Mouse (Mus musculus): ENCODE measurements around the gene Anxa2.

DNA sequence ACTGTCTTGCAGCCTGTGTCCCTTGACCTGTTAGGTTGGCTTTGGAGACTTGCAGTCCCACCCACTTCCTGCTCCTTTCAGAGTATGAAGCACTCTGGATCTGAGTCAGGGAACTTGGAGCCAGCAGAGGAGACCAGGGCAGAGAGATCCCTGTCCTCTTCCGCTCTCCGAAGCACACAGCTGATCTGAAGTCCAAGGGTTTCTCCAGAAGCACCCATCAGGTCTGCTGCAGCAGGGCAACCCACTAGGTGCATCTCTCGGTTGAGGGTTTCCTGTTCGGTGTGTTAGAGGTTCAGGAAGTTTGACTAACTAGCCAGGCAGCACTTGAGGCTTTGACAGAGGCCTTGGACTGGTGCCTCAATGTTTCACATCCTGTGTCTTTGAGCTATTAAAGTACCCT is 2.0 kb downstream of the Anxa2 start:
- TF ChIP-seq ZNF384 (IDR thresholded peaks at IDR 0.05; ENCODE audit: low read depth, low read length) (no peak), CHD2 (IDR thresholded peaks at IDR 0.05; ENCODE audit: low read depth, low read length) (no peak), HCFC1 (IDR thresholded peaks at IDR 0.05; ENCODE audit: borderline replicate concordance, insufficient read depth, low read length) (no peak)
